Mouse (Mus musculus): ENCODE measurements around the gene Kank1.

Gene Kank1

GRCm38 (mm10) chr19:25366620-25367019, 129.8 kb downstream of the Kank1 start:
- DNase-seq (ENCODE audit: low spot score) = peak; percentile 44

DNA sequence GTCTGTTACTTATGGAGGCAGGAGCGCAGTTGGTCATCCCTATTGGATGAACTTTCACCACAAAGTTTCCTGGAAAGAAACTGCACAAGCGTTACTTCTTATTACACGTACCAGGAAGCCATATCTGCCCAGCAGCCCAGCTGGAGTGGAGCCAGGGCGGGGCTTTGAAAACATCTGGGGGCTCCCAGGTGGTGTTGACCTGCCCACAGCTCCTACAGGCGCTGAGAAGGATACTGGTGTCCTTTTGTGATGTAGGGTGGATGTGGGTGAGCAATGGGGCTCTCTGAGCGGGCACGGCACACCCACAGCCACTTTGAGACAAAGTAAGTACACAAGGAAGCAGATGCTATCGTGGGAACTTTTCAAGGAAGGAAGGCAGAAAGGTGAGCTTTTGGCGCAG, 133.7 kb downstream of the Kank1 start:
- DNase-seq (ENCODE audit: low spot score) = no peak

- DNase-seq (ENCODE audit: low spot score) = no peak
Measured at GRCm38 (mm10) chr19:25372794-25373193, 136.0 kb downstream of the Kank1 start.

DNA sequence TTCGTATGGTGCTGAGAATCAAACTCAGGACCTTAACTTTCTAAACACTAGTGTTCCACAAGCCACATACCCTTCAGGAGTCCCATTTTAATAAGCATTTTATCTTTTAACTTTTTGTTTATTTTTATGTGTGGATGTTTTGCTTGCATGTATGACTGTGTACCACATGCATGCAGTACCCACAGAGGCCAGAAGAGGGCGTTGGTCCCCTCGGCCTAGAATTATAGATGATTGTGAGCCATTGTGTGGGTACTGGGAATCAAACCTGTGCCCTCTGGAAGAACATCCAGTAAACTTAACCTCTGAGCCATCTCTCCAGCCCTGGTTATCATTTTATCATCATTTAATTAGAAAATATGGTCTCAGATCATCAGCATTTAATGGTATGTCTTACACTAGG, 136.8 kb downstream of the Kank1 start:
- no peak for DNase-seq (ENCODE audit: low spot score)

GRCm38 (mm10) chr19:25374191-25374590, 137.4 kb downstream of the Kank1 start:
- DNase-seq (ENCODE audit: low spot score) = no peak

DNA sequence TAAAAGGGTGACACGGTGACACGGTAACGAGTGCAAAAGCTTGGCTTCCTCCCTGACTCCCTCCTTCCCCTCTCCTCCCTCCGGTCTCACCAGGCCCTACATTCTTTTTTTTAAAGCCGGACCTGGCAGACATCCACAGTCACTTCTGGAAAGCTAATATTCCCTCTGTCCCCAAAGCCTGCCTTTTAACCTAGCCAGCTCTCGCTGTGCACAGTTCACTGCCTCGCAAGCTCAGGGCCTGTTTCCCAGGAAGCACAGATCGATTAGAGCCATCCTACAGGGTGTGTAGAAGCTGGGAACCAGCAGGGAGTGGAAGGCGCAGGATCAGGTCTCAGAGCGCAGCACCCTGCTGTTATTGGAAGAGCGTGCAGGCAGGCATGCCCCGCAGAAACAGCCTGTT, 138.2 kb downstream of the Kank1 start:
- peak; percentile 32 for DNase-seq (ENCODE audit: low spot score)

DNA sequence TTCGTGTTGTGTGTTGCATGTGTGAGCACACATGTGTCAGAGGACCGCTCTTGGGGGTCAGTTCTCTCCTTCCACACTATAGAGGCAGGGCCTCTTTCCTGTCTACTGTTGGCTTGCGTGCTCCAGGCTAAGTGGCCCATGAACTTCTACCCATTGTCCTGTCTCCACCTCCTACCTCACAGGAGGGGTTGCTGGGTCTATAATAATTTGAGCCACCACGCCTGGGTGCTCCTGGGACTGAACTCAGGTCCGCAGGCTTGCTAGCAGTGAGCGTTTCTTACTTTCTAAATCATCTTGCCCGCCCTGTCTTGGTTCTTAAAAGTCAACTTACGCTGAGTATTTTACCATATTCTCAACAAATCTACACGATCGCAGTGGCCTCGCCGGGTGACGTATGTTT, 140.1 kb downstream of the Kank1 start:
- no peak for DNase-seq (ENCODE audit: low spot score)

DNA sequence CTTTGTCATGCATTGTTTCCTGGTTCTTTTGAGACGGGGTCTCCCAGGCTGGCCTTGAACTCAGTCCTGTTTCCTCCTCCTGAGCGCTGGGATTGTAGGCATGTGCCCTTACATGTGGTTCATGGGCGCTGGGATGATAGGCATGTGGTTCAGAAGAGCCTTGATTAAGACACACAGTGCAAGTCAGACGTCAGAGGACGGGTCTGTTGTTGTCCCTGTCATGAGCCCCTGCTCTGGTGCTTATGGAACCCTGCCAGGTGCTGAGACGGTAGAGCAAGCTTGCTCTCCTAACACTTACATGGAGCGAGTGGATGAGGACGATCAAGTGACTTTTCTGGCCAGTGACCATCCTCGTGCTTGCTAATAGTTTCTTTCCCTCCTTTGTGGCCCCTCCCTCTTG, 143.9 kb downstream of the Kank1 start:
- no peak for DNase-seq (ENCODE audit: low spot score)

- no peak for DNase-seq (ENCODE audit: low spot score)
Measured at GRCm38 (mm10) chr19:25381972-25382371, 145.2 kb downstream of the Kank1 start.

DNA sequence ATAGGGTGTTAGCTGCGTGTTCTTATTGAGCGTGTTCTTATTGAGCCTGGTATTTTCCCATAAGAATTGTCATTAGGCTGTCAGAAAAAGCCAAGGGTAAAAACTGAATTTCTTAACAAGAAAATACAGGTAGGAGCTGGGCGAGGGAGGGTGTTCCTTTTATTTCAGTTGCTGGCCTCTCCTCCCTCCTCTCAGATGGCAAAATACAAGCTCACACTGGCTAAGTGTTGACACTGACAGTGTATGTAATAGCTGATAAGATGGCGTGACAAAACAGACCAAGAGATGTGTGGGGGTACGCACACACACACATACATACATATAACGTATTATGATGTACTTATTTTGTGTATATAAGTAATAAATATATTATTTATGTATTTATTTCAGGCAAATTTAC, 145.7 kb downstream of the Kank1 start:
- no peak for DNase-seq (ENCODE audit: low spot score)

DNA sequence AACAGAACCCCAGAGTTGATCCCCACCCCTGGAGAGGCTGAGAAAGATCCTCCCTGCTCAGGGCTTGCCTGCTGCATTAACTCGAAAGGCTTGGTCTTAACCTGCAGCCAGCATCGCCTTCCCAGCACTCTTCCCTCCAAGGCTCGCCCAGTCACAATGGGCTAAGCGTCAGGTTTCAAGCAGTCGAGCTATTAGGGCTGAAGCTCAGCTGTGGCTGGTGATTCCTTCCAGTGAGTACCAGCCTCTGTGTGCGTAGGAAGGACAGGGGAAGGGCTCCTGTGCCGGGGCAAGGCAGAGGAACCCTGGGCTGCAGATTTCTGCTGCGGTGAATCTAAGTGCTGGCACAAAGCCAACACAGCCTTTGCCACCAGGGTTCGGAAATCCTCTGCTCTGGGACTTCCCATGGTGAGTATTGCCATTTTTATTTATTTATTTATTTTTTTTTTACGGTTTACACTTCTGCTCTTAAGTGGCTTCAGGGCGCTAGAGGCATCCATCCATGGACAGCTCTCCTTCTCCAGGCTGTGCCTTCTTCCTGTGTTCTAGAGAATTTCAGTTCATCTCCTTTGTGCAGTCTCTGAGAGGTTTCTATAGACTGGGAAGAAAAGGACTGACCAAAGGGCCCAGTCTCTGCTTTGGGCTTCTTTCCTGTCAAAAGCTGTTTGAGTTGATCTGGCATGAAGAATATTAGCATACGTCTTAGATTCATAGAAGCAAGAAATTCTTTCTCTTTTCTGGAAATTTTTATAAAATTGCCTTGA, 146.8 kb downstream of the Kank1 start:
- peak; percentile 63 for DNase-seq (ENCODE audit: low spot score)

- DNase-seq (ENCODE audit: low spot score) = no peak
Measured at GRCm38 (mm10) chr19:25385981-25386380, 149.2 kb downstream of the Kank1 start.

GRCm38 (mm10) chr19:25386679-25387470, 150.1 kb downstream of the Kank1 start:
- DNase-seq (ENCODE audit: low spot score) = no peak

DNA sequence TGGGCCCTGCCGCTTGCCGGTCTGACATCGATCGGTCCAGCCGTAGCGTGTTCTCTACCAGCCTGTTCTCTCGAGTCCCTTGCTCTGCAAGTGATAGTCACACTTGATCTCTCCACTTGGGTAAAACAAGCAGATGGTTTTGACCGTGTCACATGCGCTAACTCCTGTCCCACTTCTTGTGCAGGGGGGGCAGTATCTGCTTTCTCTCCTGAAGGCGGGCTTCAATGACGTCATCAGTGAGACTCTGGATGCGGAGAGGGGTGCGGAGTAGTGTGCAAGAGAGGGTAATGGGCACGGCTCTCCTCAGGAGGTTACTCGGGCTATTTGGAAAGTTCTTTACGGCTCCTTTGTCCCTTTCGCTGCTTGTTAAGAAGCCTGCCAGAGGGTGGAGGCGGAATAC, 151.1 kb downstream of the Kank1 start:
- no peak for DNase-seq (ENCODE audit: low spot score)

DNA sequence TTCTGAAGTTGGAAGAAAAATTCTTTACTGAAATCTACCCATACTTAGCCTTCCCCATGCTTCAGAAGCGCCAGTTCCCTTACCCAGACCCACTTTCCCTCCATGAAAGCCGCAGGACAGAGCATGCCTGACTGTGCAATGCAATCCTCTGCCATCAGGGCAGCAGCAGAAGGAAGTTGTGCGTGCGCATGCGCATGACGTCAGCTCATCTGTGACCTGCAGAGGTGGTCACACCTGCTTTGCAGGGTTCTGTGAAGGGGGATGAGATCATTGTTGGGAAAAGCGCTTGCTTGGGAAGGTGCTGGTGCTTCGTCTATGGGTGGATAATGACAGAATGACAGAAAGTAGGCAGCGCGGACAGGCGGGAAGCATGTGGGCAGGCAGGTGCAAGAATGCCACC, 155.4 kb downstream of the Kank1 start:
- no peak for DNase-seq (ENCODE audit: low spot score)

DNA sequence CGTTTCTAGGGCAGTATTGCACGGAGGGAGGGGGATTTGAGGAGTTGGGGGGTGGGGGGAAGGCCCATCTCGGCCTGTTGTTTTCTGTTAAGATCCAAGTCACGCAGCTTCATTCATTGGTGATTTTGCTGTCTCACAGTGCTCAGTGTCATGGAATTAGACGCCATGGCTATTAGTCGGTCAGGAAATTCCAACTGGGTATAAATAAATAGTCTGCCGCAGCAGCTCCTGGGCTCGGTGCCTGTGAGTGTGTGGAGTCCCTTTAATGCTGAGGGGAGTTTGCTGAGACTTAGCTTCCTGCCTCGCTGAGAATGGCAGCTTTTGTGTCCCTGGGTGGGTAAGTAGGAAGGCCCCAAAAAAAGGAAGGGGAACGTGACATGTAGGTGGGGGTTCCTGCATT, 158.3 kb downstream of the Kank1 start:
- no peak for DNase-seq (ENCODE audit: low spot score)

DNA sequence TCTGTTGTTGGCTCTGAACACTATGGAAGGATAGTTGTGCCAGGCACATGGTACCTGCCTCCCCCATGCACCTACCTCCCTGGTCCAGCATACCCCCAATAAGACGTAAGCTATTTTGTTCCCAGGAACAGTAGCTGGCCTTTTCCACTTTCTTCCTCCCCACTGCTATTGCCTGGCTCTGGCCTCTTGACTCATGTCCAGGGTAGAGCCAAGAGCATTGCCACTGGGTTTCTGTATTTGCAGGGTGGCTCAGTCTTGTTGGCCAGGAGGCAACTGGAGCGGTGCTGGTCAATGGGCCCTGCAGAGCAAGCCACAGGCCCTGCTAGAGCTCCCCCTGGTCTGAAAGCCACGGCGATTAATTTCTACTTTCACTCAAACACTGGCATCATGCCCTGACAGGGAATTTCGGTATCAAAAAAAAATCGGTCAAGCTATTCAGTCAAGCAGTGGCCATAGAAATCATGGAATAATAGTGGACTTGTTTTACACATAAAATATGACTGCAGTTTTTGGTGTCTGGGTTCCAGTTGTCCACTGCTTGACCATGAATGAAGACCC, 160.0 kb downstream of the Kank1 start:
- no peak for DNase-seq (ENCODE audit: low spot score)

GRCm38 (mm10) chr19:25399511-25400211, 162.9 kb downstream of the Kank1 start:
- peak; percentile 26 for DNase-seq (ENCODE audit: low spot score)

- DNase-seq (ENCODE audit: low spot score) = no peak
Measured at GRCm38 (mm10) chr19:25400212-25400913, 163.6 kb downstream of the Kank1 start.

- peak; percentile 84 for DNase-seq (ENCODE audit: low spot score)
Measured at GRCm38 (mm10) chr19:25401521-25401920, 164.7 kb downstream of the Kank1 start.

DNA sequence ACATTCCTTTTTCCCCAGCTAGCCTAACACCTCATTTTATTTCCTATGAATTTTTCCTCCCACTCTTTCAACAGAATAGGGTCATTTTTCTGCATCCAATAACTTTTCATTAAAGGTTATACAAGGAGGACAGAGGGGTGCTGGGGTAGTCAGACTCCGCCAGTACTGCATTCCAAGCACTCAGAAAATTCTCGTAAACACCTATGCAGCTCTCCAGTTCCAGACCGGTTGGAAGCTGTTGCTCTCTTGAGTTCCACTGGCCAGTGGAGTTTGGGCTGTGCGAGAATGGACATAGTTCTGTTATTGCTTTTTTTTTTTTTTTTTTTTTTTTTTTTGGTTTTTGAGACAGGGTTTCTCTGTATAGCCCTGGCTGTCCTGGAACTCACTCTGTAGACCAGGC, 167.4 kb downstream of the Kank1 start:
- DNase-seq (ENCODE audit: low spot score) = no peak

DNA sequence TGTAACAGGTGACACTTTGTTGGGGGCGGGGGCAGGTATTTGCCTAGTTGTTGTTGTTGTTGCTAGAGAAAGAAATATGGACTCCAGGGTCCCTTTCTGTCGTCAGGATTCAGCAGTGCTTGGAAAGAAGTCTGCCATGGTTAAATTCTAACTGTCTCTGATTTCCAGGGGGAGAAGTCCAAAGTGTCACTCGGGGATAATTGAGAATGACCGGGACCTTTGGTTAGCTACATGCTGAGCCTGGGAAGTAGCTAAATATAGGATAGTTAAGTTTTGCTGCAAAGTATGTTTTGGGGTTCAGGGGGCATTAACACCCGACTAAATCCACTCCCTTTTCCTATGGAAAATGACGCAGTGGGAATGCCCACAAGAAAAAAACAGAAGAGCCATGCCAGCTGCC, 169.2 kb downstream of the Kank1 start:
- no peak for DNase-seq (ENCODE audit: low spot score)

Measured in retina, embryonic 14.5 days (tissue).